Mouse (Mus musculus) hindbrain, embryonic 11.5 days (tissue): ENCODE results near the gene Slc30a7. TPM values are rescaled to one million over a fixed set of nuclear protein-coding genes. Genes with fewer than 3 reads are reported as not detected.
A peak's percentile ranks its signal among the peaks of the same experiment; 100 is the strongest.
"Not testable (repeated sequence)": the region's sequence is repeated elsewhere in the genome, so short reads cannot be mapped to it uniquely, and the experiment has no call there.

ENCODE experiments used
- ATAC-seq: fragments of 200-750 bp; cut with Nextera tagmentation; 2 replicates; pipeline ENCODE4 v1.8.0; 2017; ENCODE audit warnings: mild to moderate bottlenecking, moderate TSS enrichment, moderate library complexity; ENCODE audit not compliant: low FRiP score
- DNase-seq: peaks from one replicate; pipeline ENCODE4 v3.0.0-alpha.2; 2015; ENCODE audit warnings: low spot score
- H3K27ac ChIP-seq: fragments of 300-500 bp; sonication (generic); 2 replicates; pipeline ENCODE4 v1.5.1; 2014; ENCODE audit warnings: mild to moderate bottlenecking, low read depth, low read length
- H3K27me3 ChIP-seq: fragments of 300-500 bp; sonication (generic); 2 replicates; pipeline ENCODE4 v1.6.1; 2014; ENCODE audit warnings: mild to moderate bottlenecking, low read length, moderate library complexity, mixed read lengths; ENCODE audit not compliant: control insufficient read depth, insufficient read depth
- H3K36me3 ChIP-seq: fragments of 300-500 bp; sonication (generic); 2 replicates; pipeline ENCODE4 v1.6.1; 2014; ENCODE audit warnings: mild to moderate bottlenecking, low read length, moderate library complexity, mixed read lengths; ENCODE audit not compliant: control insufficient read depth, insufficient read depth
- H3K4me1 ChIP-seq: fragments of 300-500 bp; sonication (generic); replicated peaks from 2 replicates; pipeline ENCODE4 v1.6.1; 2014; ENCODE audit warnings: low read length, mixed read lengths; ENCODE audit not compliant: control insufficient read depth, insufficient read depth
- H3K4me2 ChIP-seq: fragments of 300-500 bp; sonication (generic); replicated peaks from 2 replicates; pipeline ENCODE4 v1.6.1; 2014; ENCODE audit warnings: mild to moderate bottlenecking, low read depth, low read length
- H3K4me3 ChIP-seq: fragments of 300-500 bp; sonication (generic); 2 replicates; pipeline ENCODE4 v1.5.1; 2014; ENCODE audit warnings: low read depth, low read length
- H3K9ac ChIP-seq: fragments of 300-500 bp; sonication (generic); 2 replicates; pipeline ENCODE4 v1.6.1; 2014; ENCODE audit warnings: low read depth, low read length
- H3K9me3 ChIP-seq: fragments of 300-500 bp; sonication (generic); 2 replicates; pipeline ENCODE4 v1.6.1; 2016; ENCODE audit warnings: low read length; ENCODE audit not compliant: control insufficient read depth
- WGBS: fragments of 180-500 bp; shearing (Covaris S2); extraction: QIAGEN DNeasy Blood & Tissue Kit; methylation state at CpG from one replicate; pipeline ENCODE4 v1.1.7; 2014; 5-methylcytosine and 5-hydroxymethylcytosine counted together
- polyA plus RNA-seq: library from polyadenylated mRNA; unstranded; fragments of >200 nt; fragmentation: Nextera tagmentation; extraction: Ambion mirVana; gene quantifications from 2 replicates; pipeline ENCODE4 v1.2.1, GENCODE M21; 2014

Gene Slc30a7
- polyA plus RNA-seq, 1 experiment from 2014 or later: 31.2 TPM

GRCm38 (mm10) chr3:115924401-115925190, 82.6 kb downstream of the Slc30a7 start:
- no peak overlapping the region for H3K27ac ChIP-seq
- no peak overlapping the region for H3K4me3 ChIP-seq
- WGBS: 89% methylated on average over 4 of the region's 4 CpGs
- no peak overlapping the region for H3K9ac ChIP-seq
- no peaks in the 10 kb centered on the region for H3K27me3 ChIP-seq
- no peak for DNase-seq
- no peaks in the 10 kb centered on the region for H3K36me3 ChIP-seq
- no peak for ATAC-seq
- no peaks in the 10 kb centered on the region for H3K4me1 ChIP-seq
- no peak overlapping the region for H3K4me2 ChIP-seq
- H3K9me3 ChIP-seq: no peaks in the 10 kb centered on the region

GRCm38 (mm10) chr3:115907406-115907805, 99.8 kb downstream of the Slc30a7 start:
- H3K4me3 ChIP-seq, H3K4me2 ChIP-seq, H3K9ac ChIP-seq, H3K9me3 ChIP-seq, H3K4me1 ChIP-seq, H3K27me3 ChIP-seq, H3K36me3 ChIP-seq, DNase-seq, ATAC-seq, H3K27ac ChIP-seq: not testable (repeated sequence)
- WGBS: 95% methylated on average over 9 of the region's 11 CpGs

GRCm38 (mm10) chr3:115905567-115905966, 101.6 kb downstream of the Slc30a7 start:
- DNase-seq: no peak
- no peak for ATAC-seq
- Histone ChIP-seq H3K9ac (no peak overlapping the region), H3K4me1 (no peaks in the 10 kb centered on the region), H3K27ac (no peak overlapping the region), H3K4me3 (no peak overlapping the region), H3K4me2 (no peak overlapping the region), H3K9me3 (no peaks in the 10 kb centered on the region), H3K27me3 (no peaks in the 10 kb centered on the region), H3K36me3 (no peaks in the 10 kb centered on the region)
- WGBS: 93% methylated on average over 4 of the region's 4 CpGs

GRCm38 (mm10) chr3:115905067-115905466, 102.1 kb downstream of the Slc30a7 start:
- no peaks in the 10 kb centered on the region for H3K4me1 ChIP-seq
- H3K27me3 ChIP-seq: no peaks in the 10 kb centered on the region
- no peak for DNase-seq
- H3K4me3 ChIP-seq: no peak overlapping the region
- no peaks in the 10 kb centered on the region for H3K9me3 ChIP-seq
- no peak for ATAC-seq
- H3K27ac ChIP-seq: no peak overlapping the region
- peaks cover 2% of the 10 kb centered on the region; the same call in 1 of the 2 replicates for H3K36me3 ChIP-seq
- no peak overlapping the region for H3K4me2 ChIP-seq
- 97% methylated on average over 3 of the region's 3 CpGs for WGBS
- H3K9ac ChIP-seq: no peak overlapping the region

GRCm38 (mm10) chr3:115902301-115902956, 104.8 kb downstream of the Slc30a7 start:
- H3K4me1 ChIP-seq: no peaks in the 10 kb centered on the region
- H3K27ac ChIP-seq: no peak overlapping the region
- ATAC-seq: no peak
- no peak overlapping the region for H3K4me3 ChIP-seq
- DNase-seq: no peak
- no peak overlapping the region for H3K4me2 ChIP-seq
- no peak overlapping the region for H3K9ac ChIP-seq
- peaks cover 2% of the 10 kb centered on the region; the same call in 1 of the 2 replicates for H3K36me3 ChIP-seq
- no peaks in the 10 kb centered on the region for H3K27me3 ChIP-seq
- H3K9me3 ChIP-seq: no peaks in the 10 kb centered on the region
- 92% methylated on average over 9 of the region's 9 CpGs for WGBS

GRCm38 (mm10) chr3:115898354-115898948, 108.8 kb downstream of the Slc30a7 start:
- no peak overlapping the region for H3K9ac ChIP-seq
- no peak overlapping the region for H3K4me3 ChIP-seq
- H3K36me3 ChIP-seq: peaks cover 2% of the 10 kb centered on the region; the same call in 1 of the 2 replicates
- H3K9me3 ChIP-seq: no peaks in the 10 kb centered on the region
- no peak overlapping the region for H3K27ac ChIP-seq
- WGBS: 77% methylated on average over 3 of the region's 3 CpGs
- DNase-seq: no peak
- H3K4me1 ChIP-seq: no peaks in the 10 kb centered on the region
- no peak overlapping the region for H3K4me2 ChIP-seq
- ATAC-seq: peak; percentile 64
- H3K27me3 ChIP-seq: no peaks in the 10 kb centered on the region

GRCm38 (mm10) chr3:115893166-115893565, 114.0 kb downstream of the Slc30a7 start:
- Histone ChIP-seq H3K4me3 (no peak overlapping the region), H3K27ac (no peak overlapping the region), H3K4me1 (no peaks in the 10 kb centered on the region), H3K9me3 (no peaks in the 10 kb centered on the region), H3K9ac (no peak overlapping the region), H3K4me2 (no peak overlapping the region), H3K36me3 (no peaks in the 10 kb centered on the region), H3K27me3 (no peaks in the 10 kb centered on the region)
- DNase-seq: peak; percentile 23
- peak; percentile 64 for ATAC-seq
- 68% methylated on average over 2 of the region's 2 CpGs for WGBS

GRCm38 (mm10) chr3:115892341-115892740, 114.9 kb downstream of the Slc30a7 start:
- WGBS: 81% methylated on average over 4 of the region's 4 CpGs
- DNase-seq: no peak
- 0 out of 2 replicates have a peak, but pooled peaks have one; percentile 6 for ATAC-seq
- Histone ChIP-seq H3K27me3 (no peaks in the 10 kb centered on the region), H3K4me3 (no peak overlapping the region), H3K9me3 (no peaks in the 10 kb centered on the region), H3K4me2 (no peak overlapping the region), H3K4me1 (no peaks in the 10 kb centered on the region), H3K36me3 (no peaks in the 10 kb centered on the region), H3K27ac (no peak overlapping the region), H3K9ac (no peak overlapping the region)
